Mouse (Mus musculus) intestine, embryonic 16.5 days (tissue): ENCODE data around the gene March10. TPM values are rescaled to one million over a fixed set of nuclear protein-coding genes. Genes with fewer than 3 reads are reported as not detected.
A peak's percentile ranks its signal among the peaks of the same experiment; 100 is the strongest.

Source experiments
- ATAC-seq: fragments of 200-750 bp; cut with Nextera tagmentation; 2 replicates; pipeline ENCODE4 v1.8.0; 2017; ENCODE audit warnings: moderate TSS enrichment, moderate library complexity
- H3K27ac ChIP-seq: fragments of 300-500 bp; sonication (generic); 2 replicates; pipeline ENCODE4 v1.5.1; 2014; ENCODE audit warnings: mild to moderate bottlenecking, low read length
- H3K27me3 ChIP-seq: fragments of 300-500 bp; sonication (generic); replicated peaks from 2 replicates; pipeline ENCODE4 v1.6.1; 2014; ENCODE audit warnings: low read length, control low read depth, mixed read lengths; ENCODE audit not compliant: control insufficient read depth, insufficient read depth
- H3K36me3 ChIP-seq: fragments of 300-500 bp; sonication (generic); 2 replicates; pipeline ENCODE4 v1.6.1; 2014; ENCODE audit warnings: low read length, control low read depth; ENCODE audit not compliant: control insufficient read depth, insufficient read depth
- H3K4me1 ChIP-seq: fragments of 300-500 bp; sonication (generic); 2 replicates; pipeline ENCODE4 v1.6.1; 2014; ENCODE audit warnings: low read length, control low read depth, mixed read lengths; ENCODE audit not compliant: control insufficient read depth, insufficient read depth
- H3K4me2 ChIP-seq: fragments of 300-500 bp; sonication (generic); 2 replicates; pipeline ENCODE4 v1.6.1; 2014; ENCODE audit warnings: low read depth, low read length, control low read depth
- H3K4me3 ChIP-seq: fragments of 300-500 bp; sonication (generic); 2 replicates; pipeline ENCODE4 v1.5.1; 2014; ENCODE audit warnings: mild to moderate bottlenecking, low read length
- H3K9ac ChIP-seq: fragments of 300-500 bp; sonication (generic); 2 replicates; pipeline ENCODE4 v1.6.1; 2014; ENCODE audit warnings: low read depth, low read length
- H3K9me3 ChIP-seq: fragments of 300-500 bp; sonication (generic); 2 replicates; pipeline ENCODE4 v1.6.1; 2016; ENCODE audit warnings: low read length, control low read depth; ENCODE audit not compliant: control insufficient read depth
- WGBS: fragments of 180-500 bp; shearing (Covaris S2); extraction: QIAGEN DNeasy Blood & Tissue Kit; methylation state at CpG from one replicate; pipeline ENCODE4 v1.1.7; 2014; 5-methylcytosine and 5-hydroxymethylcytosine counted together
- polyA plus RNA-seq: library from polyadenylated mRNA; unstranded; fragments of >200 nt; fragmentation: Nextera tagmentation; extraction: Ambion mirVana; gene quantifications from 2 replicates; pipeline ENCODE4 v1.2.1, GENCODE M21; 2015

March10 gene
- polyA plus RNA-seq, 1 experiment from 2014 or later: 0.13 TPM

DNA sequence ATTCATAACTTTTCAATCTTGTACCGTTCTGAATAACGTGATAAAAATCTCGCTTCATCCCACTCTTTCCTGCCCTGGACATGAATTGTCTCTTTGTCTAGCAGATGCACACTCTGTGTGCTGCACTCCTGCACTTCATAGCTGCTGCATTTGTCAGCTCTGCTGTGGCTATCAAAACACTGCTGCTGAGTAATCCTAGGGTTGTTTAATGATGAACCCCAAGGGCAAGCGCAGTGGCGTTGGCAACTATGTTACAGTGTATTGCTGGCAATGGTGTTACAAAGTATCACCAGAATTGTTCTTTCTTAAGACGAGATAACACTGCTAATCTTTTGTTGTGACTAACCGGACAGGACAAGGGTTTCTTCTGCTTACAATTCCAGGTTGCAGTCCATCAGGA, 16.7 kb downstream of the March10 start:
- no peak overlapping the region for H3K27ac ChIP-seq
- no peaks in the 10 kb centered on the region for H3K36me3 ChIP-seq
- H3K9me3 ChIP-seq: no peaks in the 10 kb centered on the region
- 0 out of 2 replicates have a peak, but pooled peaks have one; percentile 38 for ATAC-seq
- H3K4me3 ChIP-seq: no peak overlapping the region
- H3K4me1 ChIP-seq: peaks cover 14% of the 10 kb centered on the region
- H3K27me3 ChIP-seq: no peaks in the 10 kb centered on the region
- no peak overlapping the region for H3K9ac ChIP-seq
- 55% methylated on average over 7 of the region's 7 CpGs for WGBS
- no peak overlapping the region for H3K4me2 ChIP-seq

DNA sequence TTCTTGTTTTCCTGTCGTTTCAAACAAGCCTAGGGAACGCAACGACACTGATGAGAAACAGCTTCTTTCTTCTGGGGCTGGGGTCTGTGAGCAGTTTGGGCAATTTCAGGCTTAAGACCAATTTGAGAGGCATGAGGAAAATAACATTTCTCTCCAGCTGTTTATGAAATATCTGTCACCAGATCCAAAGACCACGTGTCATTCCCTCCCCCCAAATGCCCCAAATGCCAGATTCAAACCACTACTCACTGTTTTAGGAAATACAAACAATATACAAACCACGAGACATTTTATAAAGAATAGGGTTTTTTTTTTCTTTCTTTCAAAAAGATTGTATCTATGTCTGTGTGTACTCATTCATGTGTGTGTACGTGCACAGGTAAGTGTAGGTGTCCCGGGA, 17.6 kb downstream of the March10 start:
- peaks cover 14% of the 10 kb centered on the region for H3K4me1 ChIP-seq
- ATAC-seq: no peak
- no peak overlapping the region for H3K9ac ChIP-seq
- H3K4me3 ChIP-seq: no peak overlapping the region
- WGBS: 64% methylated on average over 7 of the region's 7 CpGs
- no peak overlapping the region for H3K4me2 ChIP-seq
- no peaks in the 10 kb centered on the region for H3K36me3 ChIP-seq
- no peaks in the 10 kb centered on the region for H3K9me3 ChIP-seq
- no peaks in the 10 kb centered on the region for H3K27me3 ChIP-seq
- no peak overlapping the region for H3K27ac ChIP-seq

DNA sequence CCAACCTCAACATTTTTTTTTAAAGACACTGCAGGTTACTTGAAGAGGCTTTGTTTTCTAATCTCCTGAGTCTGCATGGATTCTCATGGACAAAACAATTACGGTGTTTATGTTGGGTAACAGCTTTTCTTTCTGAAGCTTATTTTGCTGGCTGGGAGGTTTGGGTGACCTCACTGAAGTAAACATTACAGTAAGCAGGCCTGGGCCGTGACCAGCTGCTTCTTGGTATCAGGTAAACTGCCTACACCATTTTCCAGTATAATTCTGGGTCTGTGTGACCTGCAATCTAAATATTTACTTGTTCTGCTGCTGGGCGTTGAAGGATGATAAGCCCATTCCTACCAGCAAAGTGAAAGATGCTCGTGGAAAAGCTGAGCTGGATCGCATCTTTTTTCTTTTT, 30.1 kb downstream of the March10 start:
- Histone ChIP-seq H3K4me3 (no peak overlapping the region), H3K4me1 (peaks cover 5% of the 10 kb centered on the region; the same call in 1 of the 2 replicates), H3K4me2 (no peak overlapping the region), H3K27me3 (no peaks in the 10 kb centered on the region), H3K27ac (no peak overlapping the region), H3K9ac (no peak overlapping the region), H3K36me3 (no peaks in the 10 kb centered on the region), H3K9me3 (no peaks in the 10 kb centered on the region)
- no peak for ATAC-seq
- WGBS: 44% methylated on average over 5 of the region's 5 CpGs

DNA sequence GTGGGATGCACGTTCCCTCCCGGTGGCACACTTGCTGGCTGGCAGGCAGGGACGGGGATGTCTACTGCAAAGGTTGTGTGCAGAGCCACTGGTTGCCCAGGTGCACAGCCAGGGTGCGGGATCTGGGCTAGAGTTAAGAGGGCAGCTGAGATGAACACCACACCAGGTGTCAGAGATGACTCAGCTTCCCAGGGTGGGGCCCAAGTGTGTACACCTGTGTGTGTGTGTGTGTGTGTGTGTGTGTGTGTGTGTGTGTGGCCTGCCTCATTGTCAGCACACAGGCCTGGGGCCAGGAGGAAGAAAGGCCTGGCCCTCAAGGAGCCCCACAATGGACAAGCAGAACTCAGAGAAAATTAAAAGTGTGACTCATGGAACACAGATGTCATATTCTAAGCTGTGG, 31.9 kb downstream of the March10 start:
- Histone ChIP-seq H3K9ac (no peak overlapping the region), H3K4me1 (peaks cover 5% of the 10 kb centered on the region; the same call in 1 of the 2 replicates), H3K27ac (no peak overlapping the region), H3K36me3 (no peaks in the 10 kb centered on the region), H3K9me3 (no peaks in the 10 kb centered on the region), H3K4me2 (no peak overlapping the region), H3K27me3 (no peaks in the 10 kb centered on the region), H3K4me3 (no peak overlapping the region)
- peak; percentile 83 for ATAC-seq
- 86% methylated on average over 4 of the region's 4 CpGs for WGBS

DNA sequence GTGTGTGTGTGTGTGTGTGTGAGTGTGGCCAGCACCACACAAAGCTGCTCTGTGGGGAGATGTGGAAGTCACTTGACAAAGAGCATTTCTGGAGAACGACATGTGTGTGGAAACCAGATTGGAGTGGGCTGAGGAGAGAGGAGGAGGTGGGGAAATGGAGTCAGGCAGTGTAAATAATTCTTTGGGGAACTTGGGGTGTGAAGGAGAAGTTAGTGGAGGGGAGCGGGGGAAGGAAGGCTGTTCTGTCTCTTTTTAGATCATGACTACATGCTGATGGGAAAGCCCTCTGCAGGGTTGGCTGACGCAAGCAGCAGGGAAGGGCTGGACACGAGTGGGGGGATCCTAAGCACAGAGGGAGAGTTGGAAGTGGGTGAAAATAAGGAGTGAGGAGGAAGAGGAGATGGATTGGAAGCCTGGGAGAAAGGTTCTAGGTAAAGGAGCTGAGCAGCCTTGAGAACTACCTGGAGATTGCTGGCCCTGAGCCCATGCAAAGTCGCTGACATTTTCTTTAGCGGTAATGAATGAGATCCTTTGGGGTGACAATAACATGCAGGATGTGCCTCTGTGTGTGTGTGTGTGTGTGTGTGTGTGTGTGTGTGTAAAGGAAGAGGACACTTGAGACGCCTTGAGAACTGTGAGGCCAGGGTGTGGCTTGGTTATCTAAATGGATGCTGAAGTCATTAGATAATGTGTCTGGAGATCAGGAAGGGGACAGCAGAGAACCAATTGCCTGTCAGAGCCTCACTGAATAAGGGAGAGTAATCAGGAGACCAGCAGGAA, 35.7 kb downstream of the March10 start:
- H3K27me3 ChIP-seq: no peaks in the 10 kb centered on the region
- no peak for ATAC-seq
- H3K4me1 ChIP-seq: no peaks in the 10 kb centered on the region
- no peak overlapping the region for H3K27ac ChIP-seq
- 58% methylated on average over 7 of the region's 7 CpGs for WGBS
- no peaks in the 10 kb centered on the region for H3K9me3 ChIP-seq
- H3K4me3 ChIP-seq: no peak overlapping the region
- no peaks in the 10 kb centered on the region for H3K36me3 ChIP-seq
- H3K9ac ChIP-seq: no peak overlapping the region
- no peak overlapping the region for H3K4me2 ChIP-seq

DNA sequence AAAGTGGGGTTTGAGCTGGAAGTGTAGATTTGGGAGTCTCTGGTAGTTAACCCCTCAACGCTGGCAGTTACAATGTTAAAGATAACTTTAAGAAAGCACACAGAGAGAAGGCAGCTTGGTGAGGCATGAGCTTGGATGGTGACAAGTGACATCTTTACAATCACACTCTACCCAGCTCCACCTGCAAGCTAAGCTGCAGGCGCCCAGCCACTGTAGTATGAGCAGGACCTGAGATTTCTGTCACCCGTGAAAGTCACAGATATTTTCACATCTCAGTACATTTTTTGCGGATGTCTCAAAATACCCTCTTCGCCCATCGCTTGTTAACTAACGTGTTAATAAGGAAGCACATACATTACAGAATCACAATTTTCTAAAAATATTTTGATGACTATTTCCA, 36.6 kb downstream of the March10 start:
- H3K9ac ChIP-seq: no peak overlapping the region
- no peaks in the 10 kb centered on the region for H3K9me3 ChIP-seq
- WGBS: 81% methylated on average over 7 of the region's 7 CpGs

DNA sequence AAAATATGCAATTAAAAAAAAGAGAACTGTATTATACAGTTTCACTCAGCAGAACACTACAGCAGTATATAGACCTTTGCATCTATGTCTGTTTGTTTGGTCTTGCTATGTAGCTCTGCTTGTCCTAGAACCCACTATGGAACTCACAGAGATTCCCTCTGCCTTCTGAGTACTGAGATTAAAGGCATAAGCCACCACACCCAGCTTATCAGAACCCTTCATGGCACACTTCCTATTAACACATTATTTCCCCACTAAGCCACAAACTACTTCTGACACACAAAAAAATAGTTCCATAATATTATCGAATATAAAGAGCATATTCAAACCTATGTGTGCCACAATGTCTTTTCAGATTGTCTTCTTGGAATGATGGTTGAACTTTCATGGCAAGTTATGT, 42.5 kb downstream of the March10 start:
- no peak overlapping the region for H3K9ac ChIP-seq
- H3K27ac ChIP-seq: no peak overlapping the region
- no peak for ATAC-seq
- no peaks in the 10 kb centered on the region for H3K9me3 ChIP-seq
- no peaks in the 10 kb centered on the region for H3K36me3 ChIP-seq
- H3K4me1 ChIP-seq: no peaks in the 10 kb centered on the region
- 89% methylated on average over 1 of the region's 1 CpGs for WGBS
- no peak overlapping the region for H3K4me3 ChIP-seq
- H3K4me2 ChIP-seq: no peak overlapping the region
- H3K27me3 ChIP-seq: no peaks in the 10 kb centered on the region

More for the DNA sequence above, 36.6 kb downstream of the March10 start:
- Histone ChIP-seq H3K27me3 (no peaks in the 10 kb centered on the region), H3K4me1 (no peaks in the 10 kb centered on the region), H3K36me3 (no peaks in the 10 kb centered on the region), H3K27ac (no peak overlapping the region), H3K4me2 (no peak overlapping the region), H3K4me3 (no peak overlapping the region)
- ATAC-seq: no peak

DNA sequence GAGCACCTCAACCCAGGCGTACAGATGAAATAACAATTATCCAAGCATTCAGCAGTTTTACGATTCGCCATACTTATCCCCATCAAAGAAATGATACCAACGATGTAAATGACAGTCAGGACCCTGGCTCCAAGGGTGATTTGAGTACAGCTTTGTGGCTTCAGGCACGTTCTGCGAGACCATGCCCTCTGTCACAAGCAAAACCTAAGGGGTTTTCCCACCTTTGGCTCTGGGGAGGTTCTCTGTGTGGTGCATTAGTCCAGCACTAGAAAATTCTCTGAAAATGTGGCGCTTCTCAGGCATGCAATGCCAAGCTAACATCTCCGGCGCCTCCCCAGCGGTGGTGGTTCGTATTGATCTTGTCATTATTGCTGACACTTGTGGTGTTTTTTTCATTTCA, 47.1 kb downstream of the March10 start:
- no peak for ATAC-seq
- Histone ChIP-seq H3K4me2 (no peak overlapping the region), H3K36me3 (no peaks in the 10 kb centered on the region), H3K27me3 (no peaks in the 10 kb centered on the region), H3K4me3 (no peak overlapping the region), H3K9me3 (no peaks in the 10 kb centered on the region), H3K27ac (no peak overlapping the region), H3K9ac (no peak overlapping the region), H3K4me1 (0 out of 2 replicates have a peak, but pooled peaks cover 3% of the 10 kb centered on the region)
- WGBS: 88% methylated on average over 11 of the region's 11 CpGs

DNA sequence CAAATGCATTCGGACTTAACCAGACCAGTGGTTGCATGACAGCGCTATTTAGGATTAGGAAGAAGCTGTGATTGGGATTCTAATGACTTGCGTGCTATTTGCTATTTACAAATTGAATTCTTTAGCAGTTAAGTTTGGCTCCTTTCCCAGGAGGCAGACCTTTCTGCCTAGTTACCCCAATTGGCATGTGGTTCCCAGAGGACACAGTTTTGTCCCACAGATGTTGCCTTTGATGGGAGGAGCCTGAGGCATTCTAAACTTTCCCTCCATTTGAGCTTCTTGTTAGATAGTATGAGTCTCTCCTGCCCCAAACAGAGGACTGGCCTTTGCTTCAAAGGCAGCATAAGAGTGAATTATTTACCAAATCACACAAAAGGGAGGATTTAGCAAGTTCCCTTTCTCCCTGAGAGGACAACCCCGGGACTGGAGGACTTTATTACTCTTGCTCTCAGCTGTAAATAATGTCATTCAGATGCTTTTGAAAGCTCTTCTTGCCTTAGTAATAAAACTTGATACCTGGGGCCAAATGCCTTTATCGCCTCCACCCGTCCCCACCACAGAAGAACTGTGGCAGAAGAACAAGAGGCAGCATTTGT, 48.6 kb downstream of the March10 start:
- Histone ChIP-seq H3K4me1 (0 out of 2 replicates have a peak, but pooled peaks cover 3% of the 10 kb centered on the region), H3K36me3 (no peaks in the 10 kb centered on the region), H3K27ac (no peak overlapping the region), H3K9ac (no peak overlapping the region), H3K9me3 (no peaks in the 10 kb centered on the region), H3K4me3 (no peak overlapping the region), H3K4me2 (no peak overlapping the region), H3K27me3 (no peaks in the 10 kb centered on the region)
- 56% methylated on average over 6 of the region's 6 CpGs for WGBS
- ATAC-seq: no peak
